Mouse (Mus musculus): ENCODE measurements around the gene Dlg5. TPM values are rescaled to one million over a fixed set of nuclear protein-coding genes. Genes with fewer than 3 reads are reported as not detected.

Gene Dlg5
- total RNA-seq, 2 experiments from 2014 or later, result 7.9 to 9.2 TPM

DNA sequence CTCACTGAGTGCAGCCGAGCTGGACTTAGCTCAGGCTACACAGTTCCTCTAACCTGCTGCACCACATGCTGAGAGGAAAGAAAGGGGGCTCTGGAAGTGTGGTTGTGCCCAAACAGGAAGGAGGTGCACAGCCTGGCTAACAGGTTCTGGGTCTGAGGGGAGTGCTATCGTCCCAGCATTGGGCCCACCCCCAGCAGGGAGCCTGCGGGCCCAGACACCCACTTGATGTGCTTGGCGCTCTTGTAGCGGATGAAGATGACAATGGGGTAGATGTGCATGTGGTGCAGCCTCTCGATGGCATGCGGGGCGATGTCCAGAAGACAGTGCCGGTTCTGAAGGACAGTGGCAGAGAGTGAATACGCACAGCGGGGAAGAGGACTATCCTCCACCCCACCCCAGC is 108.8 kb downstream of the Dlg5 start:
- intact Hi-C loops (cut with DNase I), result no loop called here
- no peak for DNase-seq

GRCm38 (mm10) chr14:24134623-24135290 is 111.0 kb downstream of the Dlg5 start:
- intact Hi-C loops (cut with DNase I), result no loop called here
- no peak for DNase-seq

DNA sequence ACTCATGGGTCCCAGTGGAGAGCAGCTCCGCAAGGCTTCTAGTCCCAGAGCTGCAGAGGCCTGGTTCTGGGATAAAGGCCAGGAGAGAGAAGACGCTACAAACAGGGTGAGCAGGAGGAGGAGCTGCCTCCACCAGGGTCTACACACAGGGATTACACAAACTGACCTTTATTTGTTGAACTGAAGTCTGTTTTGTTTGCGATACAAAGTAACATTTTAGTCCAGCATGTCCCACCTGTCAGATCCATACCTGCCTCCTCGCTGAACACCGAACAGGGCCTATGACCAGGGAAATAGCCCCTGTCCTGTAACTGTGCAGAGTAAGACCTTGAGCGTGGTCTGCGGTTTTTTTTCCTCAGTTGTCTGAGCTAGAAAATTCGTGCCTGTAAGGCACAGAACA is 111.9 kb downstream of the Dlg5 start:
- intact Hi-C loops (cut with DNase I), result no loop called here

GRCm38 (mm10) chr14:24132092-24132491 is 113.6 kb downstream of the Dlg5 start:
- intact Hi-C loops (cut with DNase I), result no loop called here
- no peak for DNase-seq

More for the DNA sequence above, 111.9 kb downstream of the Dlg5 start:
- no peak for DNase-seq

DNA sequence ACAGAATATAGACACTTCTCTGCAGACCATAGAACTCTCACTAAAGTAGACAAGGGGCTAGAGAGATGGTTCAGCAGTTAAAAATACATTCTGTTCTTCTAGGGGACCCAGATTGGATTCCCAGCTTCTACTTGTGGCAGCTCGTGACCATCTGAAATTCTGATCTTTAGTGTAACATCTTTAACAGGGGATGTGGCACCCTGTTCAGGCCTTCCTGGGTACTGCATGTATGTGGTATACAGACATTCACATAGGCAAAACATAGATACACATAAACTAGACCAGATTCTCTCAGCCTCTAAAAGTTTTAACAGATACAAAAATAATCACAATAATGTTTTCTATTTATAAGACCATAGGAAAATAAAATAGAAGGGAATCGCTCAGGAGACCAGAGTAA is 120.7 kb downstream of the Dlg5 start:
- DNase-seq, result no peak
- intact Hi-C loops (cut with DNase I), result no loop called here

DNA sequence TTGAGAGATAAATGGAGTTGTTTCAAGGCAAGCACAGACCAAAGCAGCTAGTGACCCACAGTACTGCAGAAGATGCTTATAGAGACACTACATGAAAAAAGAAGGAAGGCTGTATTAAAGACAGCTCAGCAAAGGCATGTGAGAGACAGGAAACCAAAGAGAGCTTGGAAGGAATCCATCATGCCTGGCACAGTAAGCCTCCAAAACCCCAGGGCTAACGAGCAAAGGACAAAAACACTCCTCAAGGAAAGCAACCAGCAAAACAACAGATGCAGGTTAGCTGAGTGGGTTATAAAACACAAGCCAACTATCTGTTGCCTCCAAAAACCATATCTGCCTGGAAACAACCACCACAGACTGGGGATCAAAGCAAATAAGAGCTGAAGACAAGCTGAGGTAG is 121.5 kb downstream of the Dlg5 start:
- intact Hi-C loops (cut with DNase I), result no loop called here
- DNase-seq, result no peak

DNA sequence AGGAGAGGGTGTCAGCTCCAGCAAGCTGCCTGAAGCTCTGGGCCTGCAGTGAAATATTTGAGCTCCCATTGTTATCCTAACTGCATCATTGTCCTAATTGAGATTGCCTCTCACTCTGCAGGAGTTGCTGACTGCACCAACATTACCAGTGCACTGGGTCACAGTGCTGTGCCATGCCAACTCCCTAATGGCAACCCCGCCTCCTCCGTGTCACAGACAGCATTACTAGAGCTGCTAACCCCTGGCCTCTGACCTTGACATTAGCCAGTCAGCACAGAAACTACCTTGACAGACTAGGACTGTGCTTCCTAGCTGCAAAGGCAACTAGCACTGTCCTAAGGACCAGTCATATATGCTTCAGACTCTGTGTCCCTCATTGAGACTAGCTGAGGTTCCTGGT is 139.0 kb downstream of the Dlg5 start:
- intact Hi-C loops (cut with DNase I), result no loop called here
- no peak for DNase-seq

DNA sequence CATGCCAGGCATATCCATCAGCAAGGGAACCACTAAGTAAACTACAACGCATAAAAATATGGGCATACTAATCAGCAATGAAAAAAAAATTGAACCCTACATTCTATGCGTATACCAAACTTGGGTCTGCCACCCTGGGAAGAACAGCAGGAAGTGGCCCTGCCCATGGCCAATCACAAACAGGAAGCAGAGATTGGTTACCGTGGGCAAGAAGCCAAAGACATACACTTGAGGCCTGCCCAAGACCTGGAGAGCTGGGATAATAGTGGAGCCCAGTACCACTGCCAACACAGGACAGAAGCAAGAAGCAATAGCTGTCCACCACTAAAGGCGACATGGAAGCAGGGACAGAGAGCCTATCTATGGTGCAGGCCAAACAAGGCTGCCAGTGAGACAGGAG is 146.9 kb downstream of the Dlg5 start:
- no peak for DNase-seq
- intact Hi-C loops (cut with DNase I), result no loop called here

DNA sequence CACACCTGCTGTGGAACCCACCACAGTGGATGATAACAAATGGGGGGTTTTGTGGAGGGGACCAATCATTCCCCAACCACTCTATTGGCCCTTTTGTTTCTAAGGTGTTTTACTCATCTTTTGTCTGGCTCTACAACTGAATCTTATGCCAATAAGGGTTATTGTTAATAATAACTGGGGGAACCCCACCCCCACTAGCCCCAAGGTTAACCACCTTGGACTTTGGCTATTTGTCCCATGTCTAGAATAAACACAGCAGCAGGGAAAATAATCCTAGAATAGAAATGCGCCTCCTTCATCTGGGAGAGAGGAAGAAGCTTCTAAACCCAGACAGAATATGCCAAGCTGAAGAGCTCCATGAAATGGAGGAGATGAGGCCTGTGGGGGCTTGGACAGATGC is 151.1 kb downstream of the Dlg5 start:
- no peak for DNase-seq
- intact Hi-C loops (cut with DNase I), result no loop called here

- DNase-seq, result no peak
- intact Hi-C loops (cut with DNase I), result no loop called here
These were observed 152.5 kb downstream of the Dlg5 start for GRCm38 (mm10) chr14:24093221-24093620.

GRCm38 (mm10) chr14:24092391-24092790 is 153.3 kb downstream of the Dlg5 start:
- no peak for DNase-seq
- intact Hi-C loops (cut with DNase I), result no loop called here

DNA sequence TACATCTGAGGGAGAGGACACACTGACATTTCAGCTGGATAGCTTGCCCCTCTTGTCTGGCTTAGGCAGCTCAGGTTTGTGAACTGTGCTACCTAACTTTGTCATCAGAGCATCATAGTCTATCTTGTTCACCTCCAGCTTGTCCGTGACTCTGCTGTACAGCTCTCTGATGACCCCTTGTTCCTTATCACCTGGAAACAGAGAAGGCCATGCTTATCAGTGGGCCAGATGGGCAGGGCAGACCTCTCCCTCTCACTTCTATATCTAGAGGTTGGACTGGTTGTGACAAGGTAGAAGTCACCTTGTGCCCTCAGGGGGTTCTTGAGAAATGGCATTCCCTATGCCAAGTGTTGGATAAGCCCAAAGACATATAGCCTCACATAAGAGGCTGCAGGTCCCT is 154.9 kb downstream of the Dlg5 start:
- intact Hi-C loops (cut with DNase I), result no loop called here
- DNase-seq, result no peak

GRCm38 (mm10) chr14:24089181-24089580 is 156.5 kb downstream of the Dlg5 start:
- DNase-seq, result no peak
- intact Hi-C loops (cut with DNase I), result no loop called here

DNA sequence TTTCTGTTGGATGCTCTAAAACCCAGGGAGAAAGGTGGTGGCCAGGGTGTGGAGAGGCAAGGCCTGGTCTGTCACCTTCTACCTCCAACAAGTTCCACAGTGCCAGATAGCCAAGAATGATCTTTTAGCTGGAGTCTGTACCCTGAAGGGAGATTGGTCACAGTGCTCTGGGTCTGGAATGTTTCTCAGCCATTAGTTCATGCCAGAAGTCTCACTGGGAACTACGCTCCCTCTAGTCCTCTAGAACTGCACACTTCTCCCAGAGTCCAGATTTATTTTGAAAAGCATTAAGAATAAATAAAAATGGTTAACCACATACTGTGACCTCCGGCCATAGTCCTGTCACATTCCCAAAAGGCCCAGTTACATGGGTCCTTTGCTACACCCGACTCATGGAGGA is 158.3 kb downstream of the Dlg5 start:
- intact Hi-C loops (cut with DNase I), result no loop called here

GRCm38 (mm10) chr14:24086481-24086880 is 159.2 kb downstream of the Dlg5 start:
- intact Hi-C loops (cut with DNase I), result no loop called here
- DNase-seq, result no peak

More for the DNA sequence above, 158.3 kb downstream of the Dlg5 start:
- DNase-seq, result no peak

Small RNAs within 50 kb of the gene (microRNA-seq; reads per million reads assigned to microRNA genes)
- 0 reads per million in 2 experiments for gene Mir7210 (ENCODE audit: borderline number of aligned reads in 2 of 2)

Other genes starting within 250 kb of the Dlg5 start
- under 1 TPM; 0.62 to 0.94 TPM for gene Kcnma1, start 231.4 kb downstream of the Dlg5 start, total RNA-seq (2021)
- gene E330034G19Rik, start 47.3 kb upstream of the Dlg5 start, total RNA-seq (2021), result not detected
- 10 to 100 TPM; 10.6 to 11.5 TPM for gene Polr3a, start 241.1 kb upstream of the Dlg5 start, total RNA-seq (2021)
- 100 to 1,000 TPM; 850 to 903 TPM for gene Rps24, start 241.2 kb upstream of the Dlg5 start, total RNA-seq (2021)